In the genomic region with DNA sequence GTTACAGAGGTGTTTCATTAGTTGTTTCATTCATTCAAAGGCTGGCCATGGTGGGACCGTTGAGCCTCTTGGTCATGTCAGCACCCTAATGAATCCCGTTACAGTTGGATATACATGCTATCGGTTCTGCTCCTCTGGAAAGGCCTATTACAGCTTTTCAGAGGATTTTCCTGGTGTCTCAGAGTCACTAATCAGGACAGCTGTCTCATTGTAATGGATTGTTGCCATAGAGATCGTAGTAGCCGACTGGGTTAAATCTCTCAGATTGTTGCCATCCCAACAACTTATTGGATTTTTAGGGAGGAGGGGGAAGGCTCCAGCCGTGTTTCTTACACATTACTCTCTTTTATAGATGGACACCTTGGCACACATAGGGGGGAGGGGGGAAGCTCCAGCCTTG, we compare ENCODE assay signal across 22 mouse cellular contexts. TPM values are rescaled to one million over a fixed set of nuclear protein-coding genes. Genes with fewer than 3 reads are reported as not detected.
DNase-seq lines count a peak whose midpoint lies in the region; ATAC-seq and TF ChIP-seq lines count a peak whose summit lies in the region.
"Had no signal": no experiment of that assay in that cellular context is flagged by ENCODE, and none has a peak within 500 bp of the region (broad histone marks: within the 10 kb centered on the region; RNA-seq: fewer than 3 reads in every experiment).

No protein-coding gene starts in this region.

- TF ChIP-seq POLR2A in brain, embryonic 14.5 days (IDR thresholded peaks at IDR 0.05; ENCODE audit: borderline replicate concordance, extremely low read depth, insufficient read depth, insufficient read length, poor library complexity, severe bottlenecking): no peak

- no peaks in the 10 kb centered on the region for H3K4me1 ChIP-seq in forebrain, postnatal 0 days (ENCODE audit: insufficient read depth)
- H3K4me1 ChIP-seq in forebrain, embryonic 11.5 days (replicated peaks; ENCODE audit: control insufficient read depth, insufficient read depth, low read length): no peaks in the 10 kb centered on the region
- 0 out of 2 replicates have a peak, but pooled peaks cover 3% of the 10 kb centered on the region for H3K4me1 ChIP-seq in midbrain, embryonic 14.5 days (ENCODE audit: control insufficient read depth, insufficient read depth, low read length)
- H3K4me1 ChIP-seq in midbrain, embryonic 13.5 days (replicated peaks): peaks cover 11% of the 10 kb centered on the region; the same call in 1 of the 2 replicates
- H3K4me1 ChIP-seq: embryonic facial prominence, embryonic 15.5 days; hindbrain, embryonic 12.5 days had no signal

- no peak overlapping the region for H3K4me3 ChIP-seq in forebrain, postnatal 0 days (ENCODE audit: low read depth, low read length)
- H3K4me3 ChIP-seq in forebrain, embryonic 11.5 days (ENCODE audit: low read depth, low read length): no peak overlapping the region
- H3K4me3 ChIP-seq in midbrain, embryonic 14.5 days (replicated peaks; ENCODE audit: low read depth, low read length): no peak overlapping the region
- H3K4me3 ChIP-seq in midbrain, embryonic 13.5 days (replicated peaks): no peak overlapping the region
- H3K4me3 ChIP-seq: embryonic facial prominence, embryonic 15.5 days; erythroblast, embryonic 14.5 days; forebrain, embryonic 10.5 days; gastrocnemius, adult 2 months; heart, embryonic 13.5 days; hindbrain, embryonic 12.5 days had no signal

- TF ChIP-seq CTCF in forebrain, postnatal 0 days (IDR thresholded peaks at IDR 0.05; ENCODE audit: low read depth): no peak
- no peak for TF ChIP-seq CTCF in brain, embryonic 14.5 days (IDR thresholded peaks at IDR 0.05; ENCODE audit: borderline replicate concordance, extremely low read depth, insufficient read depth, insufficient read length)

- H3K27ac ChIP-seq in forebrain, postnatal 0 days (ENCODE audit: low read depth, low read length): no peak overlapping the region
- H3K27ac ChIP-seq in forebrain, embryonic 11.5 days (ENCODE audit: low read depth, low read length): no peak overlapping the region
- H3K27ac ChIP-seq in midbrain, embryonic 14.5 days (replicated peaks; ENCODE audit: low read depth, low read length): no peak overlapping the region
- H3K27ac ChIP-seq in midbrain, embryonic 13.5 days: no peak overlapping the region
- H3K27ac ChIP-seq: embryonic facial prominence, embryonic 15.5 days; forebrain, embryonic 10.5 days; heart, embryonic 13.5 days; hindbrain, embryonic 12.5 days had no signal

- no peaks in the 10 kb centered on the region for H3K27me3 ChIP-seq in forebrain, postnatal 0 days (ENCODE audit: insufficient read depth, low read length)
- no peaks in the 10 kb centered on the region for H3K27me3 ChIP-seq in forebrain, embryonic 11.5 days (ENCODE audit: control insufficient read depth, insufficient read depth, low read length)
- H3K27me3 ChIP-seq in midbrain, embryonic 14.5 days (ENCODE audit: control insufficient read depth, insufficient read depth, low read length): no peaks in the 10 kb centered on the region
- no peaks in the 10 kb centered on the region for H3K27me3 ChIP-seq in midbrain, embryonic 13.5 days
- H3K27me3 ChIP-seq: CH12.LX; embryonic facial prominence, embryonic 15.5 days; heart, embryonic 13.5 days; hindbrain, embryonic 12.5 days had no signal

- H3K36me3 ChIP-seq in forebrain, postnatal 0 days (ENCODE audit: insufficient read depth): no peaks in the 10 kb centered on the region
- H3K36me3 ChIP-seq in forebrain, embryonic 11.5 days (ENCODE audit: control insufficient read depth, insufficient read depth, low read length): no peaks in the 10 kb centered on the region
- no peaks in the 10 kb centered on the region for H3K36me3 ChIP-seq in midbrain, embryonic 14.5 days (ENCODE audit: control insufficient read depth, insufficient read depth, low read length)
- H3K36me3 ChIP-seq in midbrain, embryonic 13.5 days: no peaks in the 10 kb centered on the region
- H3K36me3 ChIP-seq: embryonic facial prominence, embryonic 15.5 days; forebrain, embryonic 10.5 days; heart, embryonic 13.5 days; hindbrain, embryonic 12.5 days had no signal

- no peaks in the 10 kb centered on the region for H3K9me3 ChIP-seq in forebrain, postnatal 0 days (ENCODE audit: low read length)
- no peaks in the 10 kb centered on the region for H3K9me3 ChIP-seq in forebrain, embryonic 11.5 days (ENCODE audit: control insufficient read depth, low read length)
- no peaks in the 10 kb centered on the region for H3K9me3 ChIP-seq in midbrain, embryonic 14.5 days (ENCODE audit: control insufficient read depth, low read length)
- no peaks in the 10 kb centered on the region for H3K9me3 ChIP-seq in midbrain, embryonic 13.5 days
- H3K9me3 ChIP-seq: embryonic facial prominence, embryonic 15.5 days; forebrain, embryonic 10.5 days; heart, embryonic 13.5 days; hindbrain, embryonic 12.5 days had no signal

- no peak overlapping the region for H3K9ac ChIP-seq in forebrain, postnatal 0 days
- no peak overlapping the region for H3K9ac ChIP-seq in forebrain, embryonic 11.5 days (ENCODE audit: low read length)
- H3K9ac ChIP-seq in midbrain, embryonic 14.5 days (replicated peaks; ENCODE audit: low read length): no peak overlapping the region
- H3K9ac ChIP-seq in midbrain, embryonic 13.5 days (replicated peaks): no peak overlapping the region
- H3K9ac ChIP-seq: embryonic facial prominence, embryonic 15.5 days; heart, embryonic 13.5 days; hindbrain, embryonic 12.5 days had no signal

- no peak overlapping the region for H3K4me2 ChIP-seq in forebrain, postnatal 0 days (ENCODE audit: low read depth)
- H3K4me2 ChIP-seq in forebrain, embryonic 11.5 days (ENCODE audit: low read depth, low read length, severe bottlenecking): no peak overlapping the region
- H3K4me2 ChIP-seq in midbrain, embryonic 14.5 days (ENCODE audit: low read length): no peak overlapping the region
- no peak overlapping the region for H3K4me2 ChIP-seq in midbrain, embryonic 13.5 days (replicated peaks)
- H3K4me2 ChIP-seq: embryonic facial prominence, embryonic 15.5 days; heart, embryonic 13.5 days; hindbrain, embryonic 12.5 days had no signal

- peak; percentile 19 for DNase-seq in forebrain, postnatal 0 days
- DNase-seq in forebrain, embryonic 11.5 days (ENCODE audit: low spot score): no peak
- peak; percentile 49 for DNase-seq in midbrain, embryonic 14.5 days
- peak; percentile 55 for DNase-seq in brain, embryonic 14.5 days (ENCODE audit: low read depth)
- peak; percentile 54 for DNase-seq in retina, postnatal 1 day
- DNase-seq in adrenal gland, adult 18-20 months (ENCODE audit: low spot score in 2 of 2): no peak
- DNase-seq: adrenal gland, postnatal 14 days; cerebellum, adult 18-20 months; cerebellum, adult 9-11 months; cerebellum, postnatal 36 days; gastrocnemius, adult 2 months; gastrocnemius, postnatal 25 days; heart, postnatal 36 days had no signal

- no peak for ATAC-seq in forebrain, postnatal 0 days
- ATAC-seq in forebrain, embryonic 11.5 days (replicated peaks; ENCODE audit: low FRiP score): no peak
- ATAC-seq in midbrain, embryonic 14.5 days (ENCODE audit: low FRiP score, low TSS enrichment): no peak
- no peak for ATAC-seq in midbrain, embryonic 13.5 days
- ATAC-seq: intestine, embryonic 16.5 days had no signal

- WGBS in forebrain, postnatal 0 days: 41% methylated on average over 6 of the region's 6 CpGs
- whole genome bisulfite sequencing in forebrain, embryonic 11.5 days: 64% methylated on average over 6 of the region's 6 CpGs
- WGBS in midbrain, embryonic 14.5 days: 28% methylated on average over 6 of the region's 6 CpGs
- WGBS in midbrain, embryonic 13.5 days: 35% methylated on average over 6 of the region's 6 CpGs

RNA-seq across cellular contexts. Expression of a gene that starts 37.2 kb away (rescaled TPM):
- 84.9 and 88.8 TPM in 2 replicates for total RNA-seq in forebrain, postnatal 0 days (2014; rRNA removed)
- polyA plus RNA-seq in forebrain, postnatal 0 days (2015; fragmentation: Nextera tagmentation; extraction: Ambion mirVana): 249 and 300 TPM in 2 replicates
- polyA plus RNA-seq in forebrain, embryonic 11.5 days (2014; fragmentation: Nextera tagmentation; extraction: Ambion mirVana): 330 and 345 TPM in 2 replicates
- polyA plus RNA-seq in midbrain, embryonic 14.5 days (2014; fragmentation: Nextera tagmentation; extraction: Ambion mirVana): 251 and 289 TPM in 2 replicates
- polyA plus RNA-seq in midbrain, embryonic 13.5 days (2015; fragmentation: Nextera tagmentation; extraction: Ambion mirVana): 260 and 269 TPM in 2 replicates
- polyA plus RNA-seq in brain, embryonic 14.5 days (2012; rRNA removed): 138 and 177 TPM in 2 replicates
- total RNA-seq in adrenal gland, adult 18-20 months (2021): 100 to 1,000 TPM; 123 to 155 TPM

RNA-seq across cellular contexts. Expression of a gene that starts 47.5 kb away (rescaled TPM):
- 80.7 and 93.0 TPM in 2 replicates for total RNA-seq in forebrain, postnatal 0 days (2014; rRNA removed)
- 136 and 154 TPM in 2 replicates for polyA plus RNA-seq in forebrain, postnatal 0 days (2015; fragmentation: Nextera tagmentation; extraction: Ambion mirVana)
- polyA plus RNA-seq in forebrain, embryonic 11.5 days (2014; fragmentation: Nextera tagmentation; extraction: Ambion mirVana): 52.5 and 57.2 TPM in 2 replicates
- 144 and 150 TPM in 2 replicates for polyA plus RNA-seq in midbrain, embryonic 14.5 days (2014; fragmentation: Nextera tagmentation; extraction: Ambion mirVana)
- 88.9 and 96.5 TPM in 2 replicates for polyA plus RNA-seq in midbrain, embryonic 13.5 days (2015; fragmentation: Nextera tagmentation; extraction: Ambion mirVana)
- 57.4 and 59.4 TPM in 2 replicates for polyA plus RNA-seq in brain, embryonic 14.5 days (2012; rRNA removed)
- total RNA-seq in adrenal gland, adult 18-20 months (2021): 10 to 100 TPM; 11.1 to 20.0 TPM
- total RNA-seq: granulocyte monocyte progenitor cell, adult 5-6 weeks had no signal

RNA-seq across cellular contexts. Expression of a gene that starts 50.4 kb away (rescaled TPM):
- total RNA-seq in forebrain, postnatal 0 days (2014; rRNA removed): 222 and 275 TPM in 2 replicates
- polyA plus RNA-seq in forebrain, postnatal 0 days (2015; fragmentation: Nextera tagmentation; extraction: Ambion mirVana): 333 and 334 TPM in 2 replicates
- polyA plus RNA-seq in forebrain, embryonic 11.5 days (2014; fragmentation: Nextera tagmentation; extraction: Ambion mirVana): 499 and 501 TPM in 2 replicates
- 341 and 383 TPM in 2 replicates for polyA plus RNA-seq in midbrain, embryonic 14.5 days (2014; fragmentation: Nextera tagmentation; extraction: Ambion mirVana)
- polyA plus RNA-seq in midbrain, embryonic 13.5 days (2015; fragmentation: Nextera tagmentation; extraction: Ambion mirVana): 431 and 436 TPM in 2 replicates
- polyA plus RNA-seq in brain, embryonic 14.5 days (2012; rRNA removed): 231 and 242 TPM in 2 replicates
- 100 to 1,000 TPM; 138 to 139 TPM for total RNA-seq in adrenal gland, adult 18-20 months (2021)

Comparison
In these comparisons a context has a peak if more than half of its experiments do, and no peak if none do; other contexts are left out.
1. DNase-seq: peak in forebrain, postnatal 0 days (single experiment), midbrain, embryonic 14.5 days (single experiment), brain, embryonic 14.5 days (single experiment) and retina, postnatal 1 day (single experiment); none in forebrain, embryonic 11.5 days (single experiment) and adrenal gland, adult 18-20 months (0 of 2).